Mouse (Mus musculus) E14TG2a.4 (cell line): ENCODE results near the gene Fam78a.

Source experiments
- CTCF ChIP-seq: conservative IDR thresholded peaks from 2 replicates; pipeline ENCODE4 v1.5.1; 2014; ENCODE audit warnings: low read length
- NANOG ChIP-seq: IDR thresholded peaks from 2 replicates; pipeline ENCODE4 v1.6.1; 2014; ENCODE audit warnings: borderline replicate concordance, low read length, mixed read lengths
- POU5F1 ChIP-seq: IDR thresholded peaks from 2 replicates; pipeline ENCODE4 v1.6.1; 2014; ENCODE audit warnings: low read length, borderline replicate concordance

- TF ChIP-seq CTCF: no peak
- no peak for TF ChIP-seq POU5F1
- TF ChIP-seq NANOG: no peak
These were observed 32.9 kb downstream of the Fam78a start for GRCm38 (mm10) chr2:32051791-32052190.
